In the genomic region with DNA sequence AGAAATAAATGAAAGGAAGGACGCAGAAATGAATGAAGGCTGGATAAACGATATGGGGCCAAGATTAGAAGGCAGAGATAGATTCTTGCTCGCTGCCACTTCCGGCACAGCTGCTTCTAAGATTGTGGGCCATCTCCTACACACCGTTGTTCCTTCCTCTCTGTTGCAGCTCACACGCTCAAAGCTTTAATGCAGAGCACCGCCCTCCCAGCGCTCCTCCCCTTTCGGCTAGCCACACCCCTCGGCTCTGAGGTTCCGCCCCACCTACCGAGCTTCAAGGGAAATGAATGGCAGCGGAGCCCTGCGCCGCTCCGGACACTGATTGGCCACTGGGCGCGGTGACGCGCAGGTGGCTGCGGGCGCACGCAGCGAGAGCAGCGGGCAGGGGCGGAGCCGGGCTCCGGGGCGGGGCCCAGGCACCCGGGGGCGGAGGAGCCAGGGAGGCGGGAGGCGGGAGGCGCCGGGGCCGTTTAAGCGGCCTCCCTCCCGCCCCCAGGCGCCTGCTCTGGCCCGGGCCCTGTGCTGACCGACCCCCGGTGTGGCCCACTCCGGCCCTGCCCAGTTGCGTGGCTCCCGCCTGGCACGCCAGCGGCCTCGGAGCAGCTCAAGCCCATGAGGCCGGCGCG, we compare ENCODE assay signal across 8 mouse cellular contexts. TPM values are rescaled to one million over a fixed set of nuclear protein-coding genes. Genes with fewer than 3 reads are reported as not detected.
A peak's percentile ranks its signal among the peaks of the same experiment; 100 is the strongest.
DNase-seq lines count a peak whose midpoint lies in the region; ATAC-seq and TF ChIP-seq lines count a peak whose summit lies in the region.

A gene (plus strand): TSS at position 432 of the 626 bp plus-strand sequence.

- WGBS in cerebellum, adult 2 months = 1% methylated on average over 51 of the region's 51 CpGs
- 2% methylated on average over 47 of the region's 51 CpGs for WGBS in forebrain, postnatal 0 days
- WGBS in lung, embryonic 15.5 days = under 1% methylated on average over 42 of the region's 51 CpGs

- peak within 1 kb of the TSS; percentile 72 to 93 for H3K4me3 ChIP-seq in MEL (ENCODE audit: control insufficient read depth in 1 of 2, insufficient read depth in 1 of 2, low read depth in 2 of 2, low read length in 2 of 2)
- H3K4me3 ChIP-seq in cerebellum, adult 2 months (replicated peaks; ENCODE audit: insufficient read depth, low read depth, low read length) = peak within 1 kb of the TSS; percentile 86
- peak within 1 kb of the TSS; percentile 93 for H3K4me3 ChIP-seq in forebrain, postnatal 0 days (ENCODE audit: low read depth, low read length)
- peak within 1 kb of the TSS; percentile 92 for H3K4me3 ChIP-seq in lung, embryonic 15.5 days

- H3K4me1 ChIP-seq in MEL (ENCODE audit: control insufficient read depth in 1 of 2, insufficient read depth in 2 of 2, low read length in 2 of 2) = peaks cover 10 to 18% of the 10 kb centered on the region in 2 experiments
- H3K4me1 ChIP-seq in cerebellum, adult 2 months (ENCODE audit: control insufficient read depth, insufficient read depth, low read length) = no peaks in the 10 kb centered on the region
- peaks cover 16% of the 10 kb centered on the region for H3K4me1 ChIP-seq in forebrain, postnatal 0 days (ENCODE audit: insufficient read depth)
- peaks cover 33% of the 10 kb centered on the region for H3K4me1 ChIP-seq in lung, embryonic 15.5 days

- H3K9me3 ChIP-seq in MEL (replicated peaks; ENCODE audit: insufficient read depth, low read length) = no peaks in the 10 kb centered on the region
- H3K9me3 ChIP-seq in forebrain, postnatal 0 days (ENCODE audit: low read length) = no peaks in the 10 kb centered on the region
- no peaks in the 10 kb centered on the region for H3K9me3 ChIP-seq in lung, embryonic 15.5 days

- H3K9ac ChIP-seq in MEL (ENCODE audit: control insufficient read depth, low read depth, low read length, poor library complexity, severe bottlenecking) = peak within 1 kb of the TSS; percentile 90
- peak within 1 kb of the TSS; percentile 95 for H3K9ac ChIP-seq in forebrain, postnatal 0 days
- H3K9ac ChIP-seq in lung, embryonic 15.5 days = peak within 1 kb of the TSS; percentile 93

- peaks cover 0 to 15% of the 10 kb centered on the region in 2 experiments; a peak in 2 of 4 replicates for H3K36me3 ChIP-seq in MEL (ENCODE audit: control insufficient read depth in 1 of 2, insufficient read depth in 2 of 2, low read length in 2 of 2)
- no peaks in the 10 kb centered on the region for H3K36me3 ChIP-seq in forebrain, postnatal 0 days (ENCODE audit: insufficient read depth)
- H3K36me3 ChIP-seq in lung, embryonic 15.5 days = no peaks in the 10 kb centered on the region

- TF ChIP-seq POLR2A in MEL (IDR thresholded peaks at IDR 0.05; ENCODE audit: control insufficient read depth in 1 of 2, insufficient read depth in 1 of 2, low read depth in 1 of 2, low read length in 2 of 2, poor library complexity in 1 of 2) = peak; percentile 79
- peak; percentile 37; the same call in 1 of the 2 replicates for TF ChIP-seq POLR2A in cerebellum, adult 2 months (IDR thresholded peaks at IDR 0.05; ENCODE audit: borderline replicate concordance, insufficient read depth, low read length)

- peaks cover 5% of the 10 kb centered on the region for H3K79me2 ChIP-seq in MEL (ENCODE audit: control insufficient read depth, insufficient read depth, low read length, poor library complexity)

- H3K27me3 ChIP-seq in MEL (ENCODE audit: control insufficient read depth in 1 of 2, insufficient read depth in 2 of 2, low read length in 2 of 2) = peaks cover 0 to 3% of the 10 kb centered on the region in 2 experiments; a peak in 2 of 4 replicates
- H3K27me3 ChIP-seq in cerebellum, adult 2 months (ENCODE audit: control insufficient read depth, insufficient read depth, low read length) = no peaks in the 10 kb centered on the region
- H3K27me3 ChIP-seq in forebrain, postnatal 0 days (ENCODE audit: insufficient read depth, low read length) = no peaks in the 10 kb centered on the region
- no peaks in the 10 kb centered on the region for H3K27me3 ChIP-seq in lung, embryonic 15.5 days

- peak; percentile 100 for DNase-seq in MEL (ENCODE audit: low read depth, low spot score)
- peak; percentile 96 to 98 for DNase-seq in cerebellum, adult 2 months
- DNase-seq in forebrain, postnatal 0 days = peak; percentile 99
- peak; percentile 98 for DNase-seq in heart, postnatal 4 days
- peak; percentile 97 to 98 for DNase-seq in layer of hippocampus, adult 8-10 months (ENCODE audit: low spot score in 2 of 2)
- DNase-seq in ovary, adult 18-20 months (ENCODE audit: low spot score) = peak; percentile 98
- peak; percentile 99 for DNase-seq in thymus, postnatal 0 days (ENCODE audit: low spot score)

- peak; percentile 98 for ATAC-seq in forebrain, postnatal 0 days
- peak; percentile 99 for ATAC-seq in lung, embryonic 15.5 days (ENCODE audit: borderline replicate concordance, extremely low read depth, low FRiP score, low TSS enrichment)

- peak within 1 kb of the TSS; percentile 72 for H3K4me2 ChIP-seq in forebrain, postnatal 0 days (ENCODE audit: low read depth)
- peak within 1 kb of the TSS; percentile 64 for H3K4me2 ChIP-seq in lung, embryonic 15.5 days

- H3K27ac ChIP-seq in MEL (ENCODE audit: control insufficient read depth, low read depth, low read length) = peak within 1 kb of the TSS; percentile 55
- H3K27ac ChIP-seq in cerebellum, adult 2 months (ENCODE audit: insufficient read depth, low read length) = no peak within 1 kb of the TSS; the same call in 1 of the 2 replicates
- H3K27ac ChIP-seq in forebrain, postnatal 0 days (ENCODE audit: low read depth, low read length) = peak within 1 kb of the TSS; percentile 94
- H3K27ac ChIP-seq in lung, embryonic 15.5 days = peak within 1 kb of the TSS; percentile 83

- TF ChIP-seq EP300 in MEL (IDR thresholded peaks at IDR 0.05; ENCODE audit: low read depth in 1 of 2, low read length in 2 of 2) = peak; percentile 79 to 83

- no peak for TF ChIP-seq CTCF in MEL (IDR thresholded peaks at IDR 0.05 in 2 of 3, conservative IDR thresholded peaks at IDR 0.05 in 1 of 3; ENCODE audit: control insufficient read depth in 1 of 3, insufficient read depth in 1 of 3, low read depth in 2 of 3, low read length in 3 of 3, poor library complexity in 1 of 3, severe bottlenecking in 1 of 3)
- no peak for TF ChIP-seq CTCF in cerebellum, adult 2 months (IDR thresholded peaks at IDR 0.05; ENCODE audit: borderline replicate concordance, insufficient read depth, low read depth, low read length)
- TF ChIP-seq CTCF in forebrain, postnatal 0 days (IDR thresholded peaks at IDR 0.05; ENCODE audit: low read depth) = peak; percentile 36

- TF ChIP-seq RAD21 in MEL (IDR thresholded peaks at IDR 0.05; ENCODE audit: low read depth, low read length) = no peak

TF ChIP-seq in MEL, 35 proteins besides CTCF, POLR2A, EP300 and RAD21:
- TF ChIP-seq MAX (IDR thresholded peaks at IDR 0.05; ENCODE audit: low read length) = no peak
- peak; percentile 90 for TF ChIP-seq GATA1 (IDR thresholded peaks at IDR 0.05; ENCODE audit: low read depth, low read length)
- peak; percentile 81 for TF ChIP-seq SIN3A (IDR thresholded peaks at IDR 0.05; ENCODE audit: low read length)
- peak; percentile 57; the same call in 1 of the 2 replicates for TF ChIP-seq HCFC1 (IDR thresholded peaks at IDR 0.05; ENCODE audit: low read depth, low read length)
- no peak for TF ChIP-seq UBTF (IDR thresholded peaks at IDR 0.05; ENCODE audit: borderline replicate concordance, insufficient read depth, low read depth, low read length)
- peak; percentile 64 for TF ChIP-seq TAL1 (IDR thresholded peaks at IDR 0.05; ENCODE audit: low read length)
- TF ChIP-seq E2F4 (IDR thresholded peaks at IDR 0.05; ENCODE audit: borderline replicate concordance, low read depth, low read length) = no peak
- no peak for TF ChIP-seq ZNF384 (IDR thresholded peaks at IDR 0.05; ENCODE audit: low read depth, low read length)
- TF ChIP-seq TBP (IDR thresholded peaks at IDR 0.05; ENCODE audit: low read depth, low read length) = peak; percentile 79
- TF ChIP-seq RCOR1 (IDR thresholded peaks at IDR 0.05; ENCODE audit: low read depth, low read length) = peak; percentile 78
- peak; percentile 54; the same call in 1 of the 2 replicates for TF ChIP-seq NELFE (IDR thresholded peaks at IDR 0.05; ENCODE audit: low read depth, low read length)
- TF ChIP-seq NRF1 (IDR thresholded peaks at IDR 0.05; ENCODE audit: insufficient read depth, low read depth, low read length, poor library complexity, severe bottlenecking) = peak; percentile 75
- TF ChIP-seq MXI1 (IDR thresholded peaks at IDR 0.05; ENCODE audit: low read depth, low read length) = 0 out of 2 replicates have a peak, but pooled peaks have one; percentile 7
- TF ChIP-seq BHLHE40 (IDR thresholded peaks at IDR 0.05; ENCODE audit: borderline replicate concordance, low read depth, low read length) = peak; percentile 49; the same call in 1 of the 2 replicates
- TF ChIP-seq ETS1 (IDR thresholded peaks at IDR 0.05; ENCODE audit: low read depth, low read length) = peak; percentile 96
- peak; percentile 85 for TF ChIP-seq TCF12 (IDR thresholded peaks at IDR 0.05; ENCODE audit: low read depth, low read length)
- peak; percentile 88 for TF ChIP-seq ELF1 (IDR thresholded peaks at IDR 0.05; ENCODE audit: low read depth, low read length)
- no peak for TF ChIP-seq ZC3H11A (IDR thresholded peaks at IDR 0.05; ENCODE audit: low read depth, low read length)
- 0 out of 2 replicates have a peak, but pooled peaks have one; percentile 21 for TF ChIP-seq MAZ (IDR thresholded peaks at IDR 0.05; ENCODE audit: low read depth, low read length)
- no peak for TF ChIP-seq MYB (IDR thresholded peaks at IDR 0.05; ENCODE audit: low read depth, low read length)

RNA-seq across cellular contexts. Expression of the gene that starts here (rescaled TPM):
- total RNA-seq in MEL (2012; rRNA removed) = 7.1 and 7.4 TPM in 2 replicates
- polyA plus RNA-seq in MEL (2012; ENCODE audit: insufficient read depth in 1 of 2, insufficient read length in 2 of 2, low read depth in 1 of 2, low replicate concordance in 2 of 2, missing spikeins in 1 of 2) = 10 to 100 TPM in 1 of 2 experiments, not detected in 1; 15.5 TPM
- polyA plus RNA-seq in cerebellum, adult 2 months (2012; rRNA removed) = 27.3 and 28.4 TPM in 2 replicates
- 151 and 161 TPM in 2 replicates for total RNA-seq in forebrain, postnatal 0 days (2014; rRNA removed)
- polyA plus RNA-seq in forebrain, postnatal 0 days (2015; fragmentation: Nextera tagmentation; extraction: Ambion mirVana) = 105 and 119 TPM in 2 replicates
- total RNA-seq in heart, postnatal 4 days (2021) = 10 to 100 TPM; 58.0 to 58.8 TPM
- total RNA-seq in layer of hippocampus, adult 8-10 months (2022) = 100 to 1,000 TPM; 293 to 382 (median 331) TPM
- 45.5 and 45.7 TPM in 2 replicates for polyA plus RNA-seq in lung, embryonic 15.5 days (2015; fragmentation: Nextera tagmentation; extraction: Ambion mirVana)
- polyA plus RNA-seq in thymus, postnatal 0 days (2015; fragmentation: Nextera tagmentation; extraction: Ambion mirVana) = 18.3 and 19.2 TPM in 2 replicates
